Mouse (Mus musculus): ENCODE data around the gene Klk12. TPM values are rescaled to one million over a fixed set of nuclear protein-coding genes. Genes with fewer than 3 reads are reported as not detected.

The Klk12 gene
- total and polyA plus RNA-seq, 3 experiments = not detected

DNA sequence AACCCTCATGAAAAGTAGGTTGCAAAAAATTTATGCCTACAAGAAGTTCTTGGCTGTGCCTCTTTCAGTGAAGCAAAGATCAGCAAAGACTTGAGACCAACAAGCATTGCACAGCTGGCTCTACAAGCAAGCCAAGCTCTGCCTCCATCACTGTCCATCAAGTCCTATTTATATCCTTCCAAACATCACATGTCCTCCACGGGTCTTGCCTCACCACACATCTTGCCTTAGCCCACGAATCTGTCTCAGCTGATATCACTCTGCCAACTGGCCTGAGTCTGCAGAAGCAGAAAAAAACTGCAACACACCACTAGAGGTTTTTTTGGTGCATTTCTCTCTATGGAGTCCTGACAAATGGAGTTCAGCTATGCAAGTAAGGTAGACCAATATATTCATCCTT, 15.9 kb upstream of the Klk12 start:
- dilution Hi-C loops (cut with MboI; ENCODE audit: extremely low pct_ligation_motif_present, extremely low pct_unique_long_range_greater_than_20kb, low sequenced_read_pairs) (no loop called here), in situ Hi-C loops (cut with MboI; ENCODE audit: low pct_ligation_motif_present, low pct_unique_long_range_greater_than_20kb, low sequenced_read_pairs) (no loop called here)
- DNase-seq (ENCODE audit: extremely low read depth) = no peak
- Histone ChIP-seq H3K27me3 (replicated peaks) (peaks cover 49% of the 10 kb centered on the region), H3K4me2 (ENCODE audit: insufficient read depth, low read depth, poor library complexity, severe bottlenecking) (no peak overlapping the region), H3K9me3 (replicated peaks; ENCODE audit: low read length) (no peaks in the 10 kb centered on the region), H3K79me2 (replicated peaks; ENCODE audit: control insufficient read depth, extremely low read depth, insufficient read depth, poor library complexity, severe bottlenecking) (no peaks in the 10 kb centered on the region), H3K4me3 (replicated peaks in 1 of 3; ENCODE audit: low read depth in 2 of 3, low read length in 2 of 3, poor library complexity in 1 of 3) (no peak overlapping the region), H3K9ac (ENCODE audit: insufficient read depth, low read depth) (no peak overlapping the region), H3K36me3 (replicated peaks in 1 of 2; ENCODE audit: control insufficient read depth in 1 of 2, insufficient read depth in 1 of 2, low read length in 1 of 2) (no peaks in the 10 kb centered on the region), H3K4me1 (ENCODE audit: control insufficient read depth in 1 of 2, insufficient read depth in 2 of 2) (no peaks in the 10 kb centered on the region), H3K27ac (ENCODE audit: insufficient read depth, low read depth) (no peak overlapping the region)
- TF ChIP-seq MAX (IDR thresholded peaks at IDR 0.05; ENCODE audit: low read length) = no peak
- TF ChIP-seq TBP (conservative IDR thresholded peaks at IDR 0.05; ENCODE audit: low read depth, low read length) = no peak
- TF ChIP-seq UBTF (IDR thresholded peaks at IDR 0.05; ENCODE audit: low read depth, low read length) = no peak
- no peak for TF ChIP-seq HCFC1 (IDR thresholded peaks at IDR 0.05; ENCODE audit: low read depth, low read length)
- TF ChIP-seq EP300 (IDR thresholded peaks at IDR 0.05; ENCODE audit: low read length) = no peak
- no peak for TF ChIP-seq TCF12 (IDR thresholded peaks at IDR 0.05; ENCODE audit: low read depth, low read length)
- no peak for TF ChIP-seq NRF1 (IDR thresholded peaks at IDR 0.05; ENCODE audit: low read depth, low read length)
- no peak for TF ChIP-seq CTCF (conservative IDR thresholded peaks at IDR 0.05 in 1 of 2, IDR thresholded peaks at IDR 0.05 in 1 of 2; ENCODE audit: low read depth in 2 of 2, low read length in 2 of 2)
- no peak for TF ChIP-seq ETS1 (conservative IDR thresholded peaks at IDR 0.05; ENCODE audit: low read depth, low read length)
- no peak for TF ChIP-seq MAFK (IDR thresholded peaks at IDR 0.05; ENCODE audit: insufficient replicate concordance, low read length)

DNA sequence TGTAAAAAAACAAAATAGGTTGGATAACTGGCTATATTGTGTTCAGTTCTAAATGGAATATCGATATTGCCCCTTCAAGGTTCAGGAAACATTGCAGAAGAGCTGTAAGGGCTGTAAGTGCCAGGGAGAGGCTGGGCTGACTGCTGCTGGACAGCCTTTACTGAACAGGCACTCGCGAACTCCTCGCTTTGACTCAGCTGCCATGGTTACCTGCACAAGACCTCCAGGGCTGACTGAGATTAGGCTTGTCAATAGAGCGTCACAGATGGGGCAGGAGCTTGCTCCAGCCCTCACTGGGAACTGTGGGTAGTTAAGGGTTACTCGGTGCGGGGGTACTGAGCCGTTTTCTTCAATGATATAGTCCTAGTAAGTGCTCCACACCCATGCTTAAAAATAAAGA, 2.2 kb upstream of the Klk12 start:
- DNase-seq (ENCODE audit: extremely low read depth) = no peak
- Histone ChIP-seq H3K27ac (ENCODE audit: insufficient read depth, low read depth) (no peak overlapping the region), H3K36me3 (replicated peaks in 1 of 2; ENCODE audit: control insufficient read depth in 1 of 2, insufficient read depth in 1 of 2, low read length in 1 of 2) (no peaks in the 10 kb centered on the region), H3K9ac (ENCODE audit: insufficient read depth, low read depth) (no peak overlapping the region), H3K4me2 (ENCODE audit: insufficient read depth, low read depth, poor library complexity, severe bottlenecking) (no peak overlapping the region), H3K27me3 (replicated peaks) (peaks cover 66% of the 10 kb centered on the region), H3K79me2 (replicated peaks; ENCODE audit: control insufficient read depth, extremely low read depth, insufficient read depth, poor library complexity, severe bottlenecking) (no peaks in the 10 kb centered on the region), H3K9me3 (replicated peaks; ENCODE audit: low read length) (no peaks in the 10 kb centered on the region), H3K4me3 (replicated peaks in 1 of 3; ENCODE audit: low read depth in 2 of 3, low read length in 2 of 3, poor library complexity in 1 of 3) (no peak overlapping the region), H3K4me1 (ENCODE audit: control insufficient read depth in 1 of 2, insufficient read depth in 2 of 2) (no peaks in the 10 kb centered on the region)
- dilution Hi-C loops (cut with MboI; ENCODE audit: extremely low pct_ligation_motif_present, extremely low pct_unique_long_range_greater_than_20kb, low sequenced_read_pairs) = no loop called here
- in situ Hi-C loops (cut with MboI; ENCODE audit: low pct_ligation_motif_present, low pct_unique_long_range_greater_than_20kb, low sequenced_read_pairs) = no loop called here
- TF ChIP-seq POLR2AphosphoS2 (IDR thresholded peaks at IDR 0.05; ENCODE audit: low read depth, low read length) (no peak), UBTF (IDR thresholded peaks at IDR 0.05; ENCODE audit: low read depth, low read length) (no peak), NRF1 (IDR thresholded peaks at IDR 0.05; ENCODE audit: low read depth, low read length) (no peak), POLR2A (IDR thresholded peaks at IDR 0.05; ENCODE audit: low read depth, low read length) (no peak), IRF4 (IDR thresholded peaks at IDR 0.05; ENCODE audit: low read depth, low read length) (no peak), CHD2 (IDR thresholded peaks at IDR 0.05; ENCODE audit: low read length) (no peak)

DNA sequence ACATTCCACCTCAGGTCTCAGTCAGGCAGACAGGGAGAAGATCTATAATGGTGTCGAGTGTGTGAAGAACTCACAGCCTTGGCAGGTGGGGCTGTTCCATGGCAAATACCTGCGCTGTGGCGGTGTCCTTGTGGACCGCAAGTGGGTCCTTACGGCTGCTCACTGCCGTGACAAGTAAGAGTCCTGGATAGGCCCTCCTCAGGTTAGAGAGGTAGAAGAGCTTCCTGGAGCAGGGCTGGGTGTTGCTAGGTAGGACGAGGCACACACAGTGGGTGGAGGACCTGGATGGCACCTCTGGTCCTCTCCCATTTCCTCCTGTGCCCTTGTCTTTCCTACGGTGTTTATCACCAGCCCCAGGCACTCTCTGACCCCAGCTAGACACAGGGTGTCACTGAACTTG, 939 bp downstream of the Klk12 start:
- Histone ChIP-seq H3K27me3 (replicated peaks) (peaks cover 74% of the 10 kb centered on the region), H3K4me2 (ENCODE audit: insufficient read depth, low read depth, poor library complexity, severe bottlenecking) (no peak overlapping the region), H3K4me1 (ENCODE audit: control insufficient read depth in 1 of 2, insufficient read depth in 2 of 2) (no peaks in the 10 kb centered on the region), H3K27ac (ENCODE audit: insufficient read depth, low read depth) (no peak overlapping the region), H3K79me2 (replicated peaks; ENCODE audit: control insufficient read depth, extremely low read depth, insufficient read depth, poor library complexity, severe bottlenecking) (no peaks in the 10 kb centered on the region), H3K9me3 (replicated peaks; ENCODE audit: low read length) (no peaks in the 10 kb centered on the region), H3K9ac (ENCODE audit: insufficient read depth, low read depth) (no peak overlapping the region), H3K36me3 (replicated peaks in 1 of 2; ENCODE audit: control insufficient read depth in 1 of 2, insufficient read depth in 1 of 2, low read length in 1 of 2) (no peaks in the 10 kb centered on the region), H3K4me3 (replicated peaks in 1 of 3; ENCODE audit: low read depth in 2 of 3, low read length in 2 of 3, poor library complexity in 1 of 3) (no peak overlapping the region)
- DNase-seq (ENCODE audit: extremely low read depth) = no peak
- dilution Hi-C loops (cut with MboI; ENCODE audit: extremely low pct_ligation_motif_present, extremely low pct_unique_long_range_greater_than_20kb, low sequenced_read_pairs) (no loop called here), in situ Hi-C loops (cut with MboI; ENCODE audit: low pct_ligation_motif_present, low pct_unique_long_range_greater_than_20kb, low sequenced_read_pairs) (no loop called here)
- TF ChIP-seq BHLHE40 (IDR thresholded peaks at IDR 0.05; ENCODE audit: low read depth, low read length) = no peak
- no peak for TF ChIP-seq POLR2A (IDR thresholded peaks at IDR 0.05; ENCODE audit: low read depth, low read length)
- no peak for TF ChIP-seq JUND (conservative IDR thresholded peaks at IDR 0.05; ENCODE audit: low read depth, low read length)
- no peak for TF ChIP-seq MAZ (IDR thresholded peaks at IDR 0.05; ENCODE audit: low read depth, low read length)
- TF ChIP-seq HCFC1 (IDR thresholded peaks at IDR 0.05; ENCODE audit: low read depth, low read length) = no peak
- TF ChIP-seq ZNF384 (IDR thresholded peaks at IDR 0.05; ENCODE audit: low read depth, low read length) = no peak
- TF ChIP-seq CHD1 (IDR thresholded peaks at IDR 0.05; ENCODE audit: low read depth, low read length) = no peak
- TF ChIP-seq E2F4 (IDR thresholded peaks at IDR 0.05; ENCODE audit: insufficient replicate concordance, low read depth, low read length) = no peak
- no peak for TF ChIP-seq EP300 (IDR thresholded peaks at IDR 0.05; ENCODE audit: low read length)
- TF ChIP-seq RAD21 (IDR thresholded peaks at IDR 0.05; ENCODE audit: low read depth, low read length) = no peak
- TF ChIP-seq JUN (IDR thresholded peaks at IDR 0.05; ENCODE audit: insufficient read depth, low read depth, low read length) = no peak
- TF ChIP-seq MEF2A (IDR thresholded peaks at IDR 0.05; ENCODE audit: borderline replicate concordance, low read depth, low read length) = no peak
- no peak for TF ChIP-seq MYC (IDR thresholded peaks at IDR 0.05; ENCODE audit: low read depth, low read length)
- no peak for TF ChIP-seq MAX (IDR thresholded peaks at IDR 0.05; ENCODE audit: low read length)
- TF ChIP-seq ZC3H11A (IDR thresholded peaks at IDR 0.05; ENCODE audit: low read depth, low read length) = no peak
- no peak for TF ChIP-seq SMC3 (IDR thresholded peaks at IDR 0.05; ENCODE audit: low read depth, low read length)
- TF ChIP-seq MXI1 (IDR thresholded peaks at IDR 0.05; ENCODE audit: low read depth, low read length) = no peak
- no peak for TF ChIP-seq IRF4 (IDR thresholded peaks at IDR 0.05; ENCODE audit: low read depth, low read length)

All from CH12.LX (cell line).